Mouse (Mus musculus) liver, embryonic 14.5 days (tissue): Measurements from ENCODE around the gene Rbm25.

ENCODE experiments used
- CTCF ChIP-seq: IDR thresholded peaks from 2 replicates; pipeline ENCODE4 v1.5.1; 2016; ENCODE audit warnings: antibody characterized with exemption, low read depth, control low read depth
- EP300 ChIP-seq: IDR thresholded peaks from 2 replicates; pipeline ENCODE4 v1.6.1; 2016; ENCODE audit warnings: antibody characterized with exemption, low read depth

- TF ChIP-seq CTCF, result no peak
- TF ChIP-seq EP300, result no peak
These were observed 1.6 kb downstream of the Rbm25 start for GRCm38 (mm10) chr12:83632680-83633025.
